Mouse (Mus musculus) adrenal gland, postnatal 25 days (tissue): ENCODE data around the gene Mef2d. TPM values are rescaled to one million over a fixed set of nuclear protein-coding genes. Genes with fewer than 3 reads are reported as not detected.

Experiments used
- DNase-seq: peaks from one replicate; pipeline ENCODE4 v3.0.0; 2021; ENCODE audit warnings: mixed read lengths
- total RNA-seq: library from RNA; stranded (reverse); gene quantifications from 2 replicates; pipeline ENCODE4 v1.2.3, GENCODE M21; 2021

The Mef2d gene
- total RNA-seq, 1 experiment from 2014 or later: 104 TPM

DNA sequence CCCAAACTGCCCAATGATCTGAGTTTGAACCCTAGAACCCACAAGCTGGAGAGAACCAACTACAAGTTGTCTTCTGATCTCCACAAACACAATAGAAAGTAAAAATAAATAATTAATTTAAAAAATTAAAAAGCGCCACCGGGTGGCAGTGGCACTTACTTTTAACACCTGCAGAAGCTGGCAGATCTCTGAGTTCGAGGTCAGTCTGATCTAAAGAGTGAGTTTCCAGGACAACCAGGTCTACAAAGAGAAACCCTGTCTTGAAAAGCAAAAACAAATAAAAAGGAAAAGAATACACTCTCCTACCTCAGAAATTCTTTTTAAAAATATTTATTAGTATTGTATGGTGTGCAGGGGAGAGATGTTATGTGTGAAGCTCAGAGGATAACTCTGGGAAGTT, 4.4 kb upstream of the Mef2d start:
- DNase-seq: no peak

DNA sequence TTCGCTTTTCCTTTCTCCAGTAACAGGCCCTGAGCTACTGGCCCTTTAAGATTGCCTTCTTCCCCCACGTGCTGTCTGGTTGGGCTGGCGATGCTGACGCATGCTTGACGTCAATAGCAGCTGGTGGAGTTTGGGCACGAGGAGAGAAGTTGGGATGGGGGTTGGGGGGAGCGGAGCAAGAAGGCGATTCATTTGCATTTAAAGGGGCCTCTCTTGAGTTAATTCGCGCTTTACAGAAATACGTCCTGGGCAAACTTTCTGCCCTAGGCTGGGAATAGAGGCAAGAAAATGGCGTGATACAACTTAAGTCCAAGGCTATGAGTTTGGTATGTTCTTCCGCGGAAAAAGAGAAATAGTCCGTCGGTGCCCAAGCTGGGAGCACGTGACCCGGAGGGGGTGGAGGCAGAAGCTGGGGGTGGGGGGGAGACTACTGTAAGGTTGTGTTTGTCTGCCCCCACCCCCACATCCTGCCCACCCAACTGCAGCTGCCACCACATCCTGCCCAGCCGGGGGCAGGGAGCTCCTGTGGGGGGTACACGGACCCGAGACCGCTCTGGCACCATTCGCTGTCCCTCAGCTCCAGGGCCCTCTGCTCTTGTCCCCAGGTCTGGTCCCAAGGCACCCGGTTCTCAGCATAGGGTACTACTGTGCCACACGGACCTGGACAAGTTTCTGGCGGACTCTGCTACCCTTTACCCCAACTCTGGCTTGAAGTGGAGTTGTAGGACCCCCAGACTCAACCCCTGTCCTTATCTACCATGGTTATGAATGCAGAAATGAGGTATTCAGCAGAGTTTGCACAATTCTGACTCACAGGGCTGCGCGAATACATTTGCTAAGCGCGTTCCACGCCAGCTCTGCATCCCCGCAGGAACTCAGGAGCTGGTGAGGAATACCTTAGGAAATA, 3.6 kb upstream of the Mef2d start:
- DNase-seq: peak; percentile 90

- DNase-seq: peak; percentile 47
Measured at GRCm38 (mm10) chr3:88139243-88140177, 2.7 kb upstream of the Mef2d start.

GRCm38 (mm10) chr3:88140178-88140902, 1.8 kb upstream of the Mef2d start:
- DNase-seq: no peak

DNA sequence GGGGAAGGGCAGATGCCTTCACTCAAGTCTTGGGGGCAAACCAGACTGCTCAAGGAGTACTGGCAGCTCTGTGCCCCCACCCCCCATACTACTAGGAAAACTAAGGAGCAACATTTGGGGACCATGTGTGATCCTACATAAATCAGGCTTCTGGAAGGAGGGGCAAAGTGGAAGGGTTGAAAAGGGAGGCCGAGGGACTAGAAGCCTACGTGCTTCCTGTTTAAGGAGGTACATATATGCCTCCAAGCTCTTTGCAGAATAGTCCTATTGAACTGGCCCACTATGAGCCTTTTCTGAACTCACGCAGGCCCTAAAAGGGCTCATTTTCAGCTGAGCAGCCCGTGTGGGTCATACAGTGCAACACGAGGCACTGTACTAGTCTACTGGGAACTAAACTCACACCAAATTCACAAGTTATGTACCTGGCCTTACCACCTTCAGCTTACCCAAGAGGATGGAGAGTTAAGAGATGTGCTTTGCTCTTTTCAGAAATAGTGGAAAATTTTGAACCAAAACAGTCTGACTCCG, 1.2 kb upstream of the Mef2d start:
- DNase-seq: no peak

DNA sequence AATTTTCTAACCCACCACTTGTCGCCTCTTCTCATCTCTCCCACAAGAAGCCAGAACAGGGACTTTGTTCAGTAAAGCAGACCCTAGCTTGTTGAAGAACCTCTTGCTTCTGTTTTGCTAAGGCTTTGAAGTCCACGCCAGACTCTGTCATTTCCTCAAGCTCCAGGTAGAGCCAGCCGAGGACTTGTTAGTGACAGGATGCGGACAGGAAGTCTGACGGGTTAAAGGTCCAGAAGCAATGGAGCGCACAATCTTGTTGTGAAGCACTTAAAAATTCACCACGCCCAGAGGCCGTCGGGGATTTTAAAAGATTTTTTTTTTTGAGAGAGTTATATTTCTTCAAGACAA, 759 bp upstream of the Mef2d start:
- DNase-seq: no peak

GRCm38 (mm10) chr3:88142546-88142915, 359 bp downstream of the Mef2d start:
- peak; percentile 68 for DNase-seq

DNA sequence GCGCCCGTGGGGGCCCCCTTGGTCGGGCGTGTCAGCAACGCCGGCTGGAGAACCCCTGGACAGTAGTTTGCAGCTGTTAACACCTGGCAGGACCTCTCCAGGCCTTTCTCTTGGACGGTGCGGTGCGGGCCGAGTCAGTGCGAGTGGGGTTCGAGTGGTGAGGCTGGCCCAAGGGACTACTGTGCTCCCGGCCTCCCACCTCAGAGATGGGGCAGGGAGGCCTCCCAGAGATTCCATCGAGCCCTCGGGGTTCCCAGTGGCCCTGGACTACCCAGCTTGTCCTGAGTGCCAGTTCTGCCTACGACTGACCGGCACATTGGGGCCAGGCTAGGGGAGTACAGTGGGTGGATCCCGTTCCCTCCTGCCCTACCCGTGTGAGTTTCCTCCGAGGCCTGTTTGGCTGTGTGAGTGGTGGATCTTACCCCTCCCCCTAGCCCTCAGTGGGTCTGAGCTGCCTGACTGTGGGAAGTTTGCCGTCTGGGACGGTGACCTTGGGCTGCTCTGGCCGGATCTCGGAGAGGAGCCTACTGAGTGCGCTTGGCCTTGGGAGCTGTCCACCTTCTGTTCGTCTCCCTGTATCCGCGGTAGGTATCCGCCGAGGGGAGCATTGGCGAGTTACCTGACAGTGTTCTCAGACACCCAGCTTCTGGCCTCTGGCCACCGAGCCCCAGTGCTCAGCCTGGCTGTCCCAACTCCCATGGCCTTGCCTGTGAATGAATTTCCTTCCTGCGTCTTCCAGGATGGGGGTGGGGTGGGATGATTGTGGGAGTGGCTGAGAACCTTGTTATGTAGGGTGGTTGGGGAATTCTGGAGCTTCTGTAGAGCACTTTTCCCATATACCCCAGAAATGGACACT, 972 bp downstream of the Mef2d start:
- peak; percentile 76 for DNase-seq

- peak; percentile 40 for DNase-seq
Measured at GRCm38 (mm10) chr3:88143961-88144486, 1.9 kb downstream of the Mef2d start.

DNA sequence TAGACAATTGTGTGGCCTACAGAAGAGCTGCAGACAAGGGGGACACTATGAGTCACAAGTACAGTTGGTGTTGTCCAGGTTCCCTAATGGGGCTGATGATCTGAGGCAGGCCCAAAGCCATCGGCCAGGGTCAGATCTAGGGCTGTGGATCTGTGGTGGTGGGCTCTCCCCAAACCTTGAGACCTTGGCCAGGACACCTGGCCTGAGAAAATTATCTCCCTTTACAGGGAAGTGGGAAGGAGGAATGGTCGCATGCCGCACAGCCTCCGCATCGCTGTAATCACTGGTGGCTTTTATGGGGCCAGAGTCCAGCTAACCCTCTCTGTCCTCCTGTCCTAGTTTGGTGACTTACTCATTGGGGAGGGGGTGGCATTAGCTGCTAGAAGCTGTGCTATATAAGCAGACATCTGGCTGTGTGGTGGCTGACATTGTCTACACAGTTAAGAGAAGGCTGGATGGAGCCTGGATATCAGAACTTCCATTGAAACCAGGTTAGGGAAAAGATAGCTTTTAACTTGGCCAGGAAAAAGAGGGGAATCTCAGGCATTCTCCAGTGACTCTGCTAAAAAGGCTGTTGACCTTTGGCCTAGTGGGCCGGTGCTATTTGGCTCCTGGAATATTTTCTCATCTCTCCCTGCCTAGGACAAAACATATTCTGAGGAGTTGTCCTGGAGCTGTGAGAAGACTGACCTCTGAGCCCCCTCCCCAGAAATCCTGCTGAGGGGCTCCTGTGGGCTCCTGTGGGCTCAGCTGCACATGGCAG, 2.7 kb downstream of the Mef2d start:
- no peak for DNase-seq

- DNase-seq: peak; percentile 58
Measured at GRCm38 (mm10) chr3:88145411-88145782, 3.2 kb downstream of the Mef2d start.

GRCm38 (mm10) chr3:88145952-88146351, 3.8 kb downstream of the Mef2d start:
- DNase-seq: peak; percentile 77

DNA sequence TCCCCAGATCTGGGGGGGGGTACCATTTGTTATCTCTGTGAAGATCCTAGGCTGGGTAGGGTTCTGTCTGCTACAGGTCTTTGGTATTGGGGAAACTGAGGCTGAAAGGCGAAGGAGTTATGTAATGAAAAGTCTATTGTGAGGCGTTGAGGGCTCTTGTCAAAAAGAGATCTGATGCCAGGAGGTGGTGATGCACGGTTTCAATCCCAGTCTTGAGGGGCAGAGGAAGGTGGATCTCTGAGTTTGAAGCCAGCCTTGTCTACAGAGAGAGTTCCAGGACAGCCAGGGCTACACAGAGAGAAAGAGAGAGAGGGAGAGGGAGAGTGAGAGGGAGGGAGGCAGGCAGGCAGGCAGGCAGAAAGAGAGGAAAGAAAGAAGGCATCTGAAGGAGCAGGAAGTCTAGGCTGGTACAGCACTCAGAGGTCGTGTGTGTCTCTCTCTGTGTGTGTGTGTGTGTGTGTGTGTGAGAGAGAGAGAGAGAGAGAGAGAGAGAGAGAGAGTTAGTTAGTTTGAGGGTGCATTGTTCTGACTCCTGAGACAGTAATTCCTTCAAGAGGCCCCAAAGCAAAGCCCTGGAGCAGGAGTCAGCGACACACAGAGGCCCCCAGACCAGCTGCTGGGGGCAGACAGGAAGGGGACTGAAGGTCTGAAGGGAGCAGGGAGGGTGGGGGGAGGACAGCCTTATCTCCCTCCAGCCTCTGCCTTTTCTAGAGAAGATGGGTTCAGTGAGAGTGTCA, 4.4 kb downstream of the Mef2d start:
- no peak for DNase-seq

GRCm38 (mm10) chr3:88147444-88147843, 5.3 kb downstream of the Mef2d start:
- DNase-seq: no peak

DNA sequence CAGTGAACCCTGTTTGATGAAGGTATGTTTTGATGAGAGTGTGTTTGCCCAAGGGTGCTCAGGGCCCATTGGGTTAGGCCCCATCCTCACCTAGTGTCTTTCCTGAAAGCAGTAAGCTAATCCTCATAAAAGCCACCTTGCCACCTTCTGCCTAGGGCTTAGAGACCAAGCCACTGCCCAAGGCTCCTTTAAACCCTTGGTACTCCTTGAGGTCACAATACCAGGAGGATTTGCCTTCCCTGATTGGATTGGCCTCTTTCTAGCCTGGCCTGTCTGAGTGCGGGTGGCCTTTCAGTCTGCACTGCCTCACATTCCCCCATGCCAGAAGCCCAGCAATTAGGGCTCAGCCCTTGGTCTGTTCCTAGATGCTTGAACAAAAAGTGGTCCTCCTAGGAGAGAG, 5.7 kb downstream of the Mef2d start:
- DNase-seq: no peak

DNA sequence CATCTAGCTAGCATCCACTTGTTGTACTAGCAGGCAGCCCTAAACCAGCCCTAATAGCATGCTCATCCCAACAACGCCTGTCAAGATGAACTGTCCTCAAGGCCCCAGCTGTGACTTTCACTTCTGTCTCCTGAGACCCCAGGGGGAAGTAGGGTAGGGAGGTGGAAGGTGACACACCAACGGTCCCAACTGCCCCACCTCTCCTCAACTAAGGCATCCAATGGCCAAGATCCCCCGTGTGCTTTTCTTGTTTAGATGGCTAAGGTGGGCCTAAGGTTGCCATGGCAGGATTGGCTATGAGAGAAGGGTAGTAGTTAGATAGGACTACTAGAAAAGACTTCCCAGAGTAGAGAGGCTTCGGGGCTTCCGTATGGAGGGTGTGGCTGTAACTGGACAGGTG, 6.2 kb downstream of the Mef2d start:
- no peak for DNase-seq

- DNase-seq: peak; percentile 78
Measured at GRCm38 (mm10) chr3:88148776-88149509, 6.8 kb downstream of the Mef2d start.

- DNase-seq: no peak
Measured at GRCm38 (mm10) chr3:88149510-88149974, 7.4 kb downstream of the Mef2d start.
